Mouse (Mus musculus) G1E (cell line): ENCODE data around the gene Rel. TPM values are rescaled to one million over a fixed set of nuclear protein-coding genes. Genes with fewer than 3 reads are reported as not detected.
"Not testable (repeated sequence)": the region's sequence is repeated elsewhere in the genome, so short reads cannot be mapped to it uniquely, and the experiment has no call there.

Experiments used
- ATAC-seq: 2 replicates; pipeline ENCODE4 v1.8.0; 2016; ENCODE audit warnings: mild to moderate bottlenecking; ENCODE audit not compliant: insufficient number of reproducible peaks, poor library complexity, low FRiP score, severe bottlenecking; ENCODE audit errors: extremely low read depth
- DNase-seq: peaks from one replicate; pipeline ENCODE4 v3.0.0; 2012; ENCODE audit warnings: low spot score
- H3K27me3 ChIP-seq: 2 replicates; pipeline ENCODE4 v1.6.1; 2012; ENCODE audit warnings: mild to moderate bottlenecking, low read length, inconsistent platforms; ENCODE audit not compliant: insufficient read depth
- H3K36me3 ChIP-seq: replicated peaks from 2 replicates; pipeline ENCODE3; 2012; ENCODE audit warnings: mild to moderate bottlenecking, inconsistent platforms
- H3K4me1 ChIP-seq: 2 replicates; pipeline ENCODE4 v1.6.1; 2012; ENCODE audit warnings: low read depth, low read length, inconsistent platforms, mixed read lengths; ENCODE audit not compliant: insufficient read depth
- H3K4me3 ChIP-seq: 2 replicates; pipeline ENCODE4 v1.5.1; 2012; ENCODE audit warnings: low read depth, mild to moderate bottlenecking, inconsistent platforms, low read length, moderate library complexity, mixed read lengths
- H3K9me3 ChIP-seq: replicated peaks from 2 replicates; pipeline ENCODE4 v1.6.1; 2012; ENCODE audit warnings: inconsistent platforms
- CTCF ChIP-seq: IDR thresholded peaks from 2 replicates; pipeline ENCODE4 v1.5.1; 2012; ENCODE audit warnings: low read depth, low read length, inconsistent platforms, mixed read lengths
- GATA1 ChIP-seq: IDR thresholded peaks from 2 replicates; pipeline ENCODE4 v1.6.1; 2012; ENCODE audit warnings: borderline replicate concordance, low read length, inconsistent platforms, mixed read lengths
- GATA2 ChIP-seq: IDR thresholded peaks from 2 replicates; pipeline ENCODE4 v1.6.1; 2012; ENCODE audit warnings: low read depth, low read length, inconsistent platforms, borderline replicate concordance
- POLR2AphosphoS5 ChIP-seq: IDR thresholded peaks from 2 replicates; pipeline ENCODE4 v1.6.1; 2012; ENCODE audit warnings: low read depth, low read length, inconsistent platforms; ENCODE audit not compliant: insufficient replicate concordance
- TAL1 ChIP-seq: conservative IDR thresholded peaks from 2 replicates; pipeline ENCODE4 v1.6.1; 2012; ENCODE audit warnings: low read depth, low read length, inconsistent platforms, mixed read lengths
- polyA plus RNA-seq: library from polyadenylated mRNA; stranded (reverse); fragments of >175 nt; gene quantifications from 2 replicates; pipeline ENCODE4 v1.2.3, GENCODE M21; 2012
- total RNA-seq, 2 experiments: library from RNA; stranded (forward) in 1 of 2; stranded (reverse) in 1 of 2; fragments of 200-1000 nt in 1 of 2; fragments of >200 nt in 1 of 2; fragmentation: Nextera tagmentation in 1 of 2; gene quantifications; 2 replicates each; pipeline ENCODE4 v1.2.3; 2014 to 2017

Rel gene
- total and polyA plus RNA-seq, 3 experiments, result 0.60 to 18.0 (median 7.4) TPM

DNA sequence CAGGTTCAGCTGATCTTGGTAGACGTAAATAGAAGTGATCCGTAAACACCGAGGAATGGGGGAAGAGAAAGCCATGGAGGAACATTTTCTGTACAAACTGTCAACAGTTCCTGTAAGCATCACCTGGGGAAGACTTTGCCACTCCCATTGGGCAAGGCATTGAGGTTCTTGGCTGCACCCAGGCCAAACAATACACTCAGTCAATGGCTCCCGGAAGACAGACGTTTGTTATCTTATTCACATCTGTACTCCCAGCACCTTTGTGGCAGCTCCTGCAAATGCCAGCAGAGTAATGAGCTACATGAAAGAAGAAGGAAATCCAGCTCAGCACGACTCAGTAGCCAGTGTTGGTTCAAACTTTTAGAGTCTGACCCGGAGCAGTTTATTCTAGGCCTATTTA, 31.1 kb upstream of the Rel start:
- ATAC-seq (no peak), DNase-seq (no peak)
- H3K9me3 ChIP-seq, result no peaks in the 10 kb centered on the region
- H3K4me3 ChIP-seq, result no peak overlapping the region
- peaks cover 14% of the 10 kb centered on the region for H3K27me3 ChIP-seq
- H3K36me3 ChIP-seq, result no peaks in the 10 kb centered on the region
- TF ChIP-seq POLR2AphosphoS5 (no peak), GATA1 (no peak), CTCF (no peak), GATA2 (no peak), TAL1 (no peak)
- H3K4me1 ChIP-seq, result peaks cover 3% of the 10 kb centered on the region; the same call in 1 of the 2 replicates

DNA sequence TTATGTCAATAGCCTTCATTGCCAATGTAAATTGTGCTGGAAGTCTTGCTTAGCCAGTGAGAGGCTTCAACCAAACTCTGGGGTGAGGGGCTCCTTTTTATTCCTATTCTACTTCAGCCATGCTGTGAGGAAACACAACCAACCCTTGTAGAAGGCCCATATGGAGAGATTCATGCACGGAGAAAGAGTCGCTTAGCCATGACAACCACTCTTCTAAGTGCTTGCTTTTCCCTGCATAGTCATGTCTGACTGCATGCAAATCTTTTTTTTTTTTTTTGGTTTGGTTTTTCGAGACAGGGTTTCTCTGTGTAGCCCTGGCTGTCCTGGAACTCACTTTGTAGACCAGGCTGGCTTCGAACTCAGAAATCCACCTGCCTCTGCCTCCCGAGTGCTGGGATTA, 12.9 kb upstream of the Rel start:
- peaks cover 11% of the 10 kb centered on the region for H3K27me3 ChIP-seq
- H3K4me1 ChIP-seq, H3K36me3 ChIP-seq, H3K4me3 ChIP-seq, DNase-seq, H3K9me3 ChIP-seq, ATAC-seq: not testable (repeated sequence)

DNA sequence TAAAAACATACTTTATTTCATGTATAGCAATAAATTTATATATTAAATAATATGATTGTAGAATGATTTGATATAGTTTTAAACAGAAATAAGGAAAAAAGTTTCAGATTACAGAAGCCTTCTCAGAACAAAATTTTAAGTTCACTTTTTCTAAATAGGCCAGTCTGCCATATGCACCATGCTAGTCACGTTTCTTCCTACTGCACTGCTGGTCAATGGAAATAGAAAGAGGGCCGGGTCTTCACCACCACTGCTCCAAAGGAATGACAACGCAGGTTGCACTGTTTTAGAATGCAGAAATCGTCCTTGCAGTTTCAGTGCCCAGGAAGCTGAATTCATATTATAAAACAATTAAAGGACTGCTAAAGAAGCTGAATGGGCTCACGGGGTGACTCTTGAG, 12.3 kb upstream of the Rel start:
- Histone ChIP-seq H3K4me3 (no peak overlapping the region), H3K36me3 (no peaks in the 10 kb centered on the region), H3K27me3 (peaks cover 14% of the 10 kb centered on the region), H3K9me3 (no peaks in the 10 kb centered on the region), H3K4me1 (no peaks in the 10 kb centered on the region)
- no peak for TF ChIP-seq GATA2
- TF ChIP-seq TAL1, result no peak
- no peak for TF ChIP-seq CTCF
- TF ChIP-seq POLR2AphosphoS5, result no peak
- TF ChIP-seq GATA1, result no peak
- ATAC-seq, result no peak
- DNase-seq, result no peak

DNA sequence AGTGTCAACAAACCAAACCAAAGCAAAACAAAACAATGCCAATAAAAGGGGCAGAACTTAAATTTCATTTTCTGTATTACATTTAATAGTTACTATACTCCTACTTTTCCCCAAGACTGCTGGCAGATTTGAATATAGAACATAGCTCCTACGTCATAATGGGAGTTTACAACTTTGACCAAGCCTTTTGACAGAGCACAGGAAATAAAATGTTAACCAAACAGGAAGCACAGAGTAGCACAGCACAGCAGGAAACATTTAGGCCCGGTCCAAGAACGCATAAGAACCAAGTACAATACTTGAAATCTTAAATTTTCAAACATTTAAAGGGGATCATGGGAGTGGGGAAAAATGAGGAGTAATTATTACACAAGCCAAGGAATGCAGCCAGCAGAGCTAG, 11.3 kb upstream of the Rel start:
- TF ChIP-seq GATA2, result no peak
- TF ChIP-seq CTCF, result no peak
- TF ChIP-seq POLR2AphosphoS5, result no peak
- TF ChIP-seq TAL1, result no peak
- TF ChIP-seq GATA1, result no peak
- no peak for ATAC-seq
- H3K4me3 ChIP-seq, result no peak overlapping the region
- no peak for DNase-seq
- peaks cover 14% of the 10 kb centered on the region for H3K27me3 ChIP-seq
- no peaks in the 10 kb centered on the region for H3K36me3 ChIP-seq
- no peaks in the 10 kb centered on the region for H3K9me3 ChIP-seq
- no peaks in the 10 kb centered on the region for H3K4me1 ChIP-seq

DNA sequence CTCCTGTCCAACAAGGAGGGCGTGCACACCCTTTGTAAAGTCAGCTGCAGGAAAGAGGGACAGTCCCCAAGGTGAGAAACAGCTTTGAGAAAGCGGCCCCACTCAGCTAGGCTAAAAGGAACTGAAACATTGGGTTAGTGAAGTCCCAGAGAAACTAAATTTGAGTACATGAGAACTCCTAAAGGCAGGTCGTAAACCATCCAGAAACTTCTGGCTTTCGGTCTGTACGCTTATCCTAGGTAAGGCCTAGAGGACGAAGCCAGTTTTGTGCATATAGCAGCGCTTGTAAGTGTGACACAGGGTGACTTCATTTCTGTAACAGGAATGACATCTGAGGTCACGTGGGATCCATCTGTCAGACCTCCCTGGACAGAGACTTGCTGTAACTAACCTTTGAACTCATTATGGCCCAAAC, 8.0 kb upstream of the Rel start:
- TF ChIP-seq GATA1 (no peak), GATA2 (no peak), POLR2AphosphoS5 (no peak), CTCF (no peak), TAL1 (no peak)
- ATAC-seq (no peak), DNase-seq (no peak)
- H3K4me1 ChIP-seq, result no peaks in the 10 kb centered on the region
- no peaks in the 10 kb centered on the region for H3K9me3 ChIP-seq
- H3K27me3 ChIP-seq, result peaks cover 12% of the 10 kb centered on the region
- no peak overlapping the region for H3K4me3 ChIP-seq
- H3K36me3 ChIP-seq, result no peaks in the 10 kb centered on the region

DNA sequence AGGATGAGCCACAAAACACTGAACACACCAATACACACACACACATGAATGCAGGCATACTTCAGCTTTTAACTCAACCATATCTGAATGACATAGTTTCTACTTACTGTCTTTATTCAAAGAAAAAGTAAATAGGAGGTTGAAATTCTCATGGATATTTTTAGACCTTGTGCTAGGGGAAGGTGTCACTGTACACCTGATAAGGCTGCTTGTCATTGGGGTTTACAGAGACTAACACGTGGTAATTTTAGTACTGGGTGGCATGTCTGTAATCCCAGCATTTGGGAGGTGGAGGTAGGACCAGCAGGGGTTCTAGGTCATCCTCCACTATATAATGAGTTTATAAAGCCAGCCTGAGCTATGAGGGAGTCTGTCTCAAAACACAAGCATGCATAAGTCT, 1.7 kb upstream of the Rel start:
- peaks cover 20% of the 10 kb centered on the region for H3K4me1 ChIP-seq
- no peak for TF ChIP-seq GATA1
- TF ChIP-seq GATA2, result no peak
- TF ChIP-seq TAL1, result no peak
- no peak for TF ChIP-seq CTCF
- TF ChIP-seq POLR2AphosphoS5, result no peak
- H3K27me3 ChIP-seq, result peaks cover 8% of the 10 kb centered on the region; the same call in 1 of the 2 replicates
- no peak overlapping the region for H3K4me3 ChIP-seq
- peaks cover 4% of the 10 kb centered on the region for H3K9me3 ChIP-seq
- ATAC-seq (no peak), DNase-seq (no peak)
- no peaks in the 10 kb centered on the region for H3K36me3 ChIP-seq
